Mouse (Mus musculus) midbrain, embryonic 11.5 days (tissue): ENCODE measurements around the gene Reep1. TPM values are rescaled to one million over a fixed set of nuclear protein-coding genes. Genes with fewer than 3 reads are reported as not detected.

Experiments used
- ATAC-seq: fragments of 200-750 bp; cut with Nextera tagmentation; 2 replicates; pipeline ENCODE4 v1.8.0; 2017; ENCODE audit warnings: moderate TSS enrichment, moderate library complexity; ENCODE audit not compliant: low FRiP score
- DNase-seq: peaks from one replicate; pipeline ENCODE4 v3.0.0; 2015; ENCODE audit warnings: low spot score; ENCODE audit errors: missing footprints
- H3K27ac ChIP-seq: fragments of 300-500 bp; sonication (generic); 2 replicates; pipeline ENCODE4 v1.5.1; 2014; ENCODE audit warnings: low read depth, low read length
- H3K27me3 ChIP-seq: fragments of 300-500 bp; sonication (generic); 2 replicates; pipeline ENCODE4 v1.6.1; 2014; ENCODE audit warnings: mild to moderate bottlenecking, low read length, moderate library complexity, mixed read lengths; ENCODE audit not compliant: control insufficient read depth, insufficient read depth
- H3K36me3 ChIP-seq: fragments of 300-500 bp; sonication (generic); 2 replicates; pipeline ENCODE4 v1.6.1; 2014; ENCODE audit warnings: mild to moderate bottlenecking, low read length, moderate library complexity, mixed read lengths; ENCODE audit not compliant: control insufficient read depth, insufficient read depth
- H3K4me1 ChIP-seq: fragments of 300-500 bp; sonication (generic); 2 replicates; pipeline ENCODE4 v1.6.1; 2014; ENCODE audit warnings: low read length; ENCODE audit not compliant: control insufficient read depth, insufficient read depth
- H3K4me2 ChIP-seq: fragments of 300-500 bp; sonication (generic); 2 replicates; pipeline ENCODE4 v1.6.1; 2014; ENCODE audit warnings: mild to moderate bottlenecking, moderate library complexity
- H3K4me3 ChIP-seq: fragments of 300-500 bp; sonication (generic); 2 replicates; pipeline ENCODE4 v1.5.1; 2014; ENCODE audit warnings: low read depth, low read length
- H3K9ac ChIP-seq: fragments of 300-500 bp; sonication (generic); 2 replicates; pipeline ENCODE4 v1.6.1; 2014; ENCODE audit warnings: low read length
- H3K9me3 ChIP-seq: fragments of 300-500 bp; sonication (generic); 2 replicates; pipeline ENCODE4 v1.6.1; 2016; ENCODE audit warnings: low read length; ENCODE audit not compliant: control insufficient read depth
- WGBS: fragments of 180-500 bp; shearing (Covaris S2); extraction: QIAGEN DNeasy Blood & Tissue Kit; methylation state at CpG from one replicate; pipeline ENCODE4 v1.1.7; 2014; 5-methylcytosine and 5-hydroxymethylcytosine counted together
- polyA plus RNA-seq: library from polyadenylated mRNA; unstranded; fragments of >200 nt; fragmentation: Nextera tagmentation; extraction: Ambion mirVana; gene quantifications from 2 replicates; pipeline ENCODE4 v1.2.1, GENCODE M21; 2014

Reep1 gene
- polyA plus RNA-seq, 1 experiment from 2014 or later = 72.1 TPM

- Histone ChIP-seq H3K4me2 (no peak overlapping the region), H3K4me1 (no peaks in the 10 kb centered on the region), H3K4me3 (no peak overlapping the region), H3K27ac (no peak overlapping the region), H3K9me3 (no peaks in the 10 kb centered on the region), H3K36me3 (peaks cover 4% of the 10 kb centered on the region; the same call in 1 of the 2 replicates), H3K9ac (no peak overlapping the region), H3K27me3 (no peaks in the 10 kb centered on the region)
- WGBS = 93% methylated on average over 9 of the region's 9 CpGs
- ATAC-seq (no peak), DNase-seq (peak; percentile 31)
These were observed 102.5 kb downstream of the Reep1 start for GRCm38 (mm10) chr6:71809890-71810289.

GRCm38 (mm10) chr6:71812820-71813219 is 105.5 kb downstream of the Reep1 start:
- 92% methylated on average over 2 of the region's 2 CpGs for WGBS

GRCm38 (mm10) chr6:71819764-71820292 is 112.5 kb downstream of the Reep1 start:
- Histone ChIP-seq H3K36me3 (peaks cover 7% of the 10 kb centered on the region), H3K4me3 (no peak overlapping the region), H3K4me2 (no peak overlapping the region), H3K9me3 (no peaks in the 10 kb centered on the region), H3K27ac (no peak overlapping the region), H3K4me1 (peaks cover 8% of the 10 kb centered on the region; the same call in 1 of the 2 replicates), H3K9ac (no peak overlapping the region), H3K27me3 (no peaks in the 10 kb centered on the region)
- DNase-seq = no peak
- 87% methylated on average over 5 of the region's 5 CpGs for WGBS
- no peak for ATAC-seq

More at GRCm38 (mm10) chr6:71812820-71813219, 105.5 kb downstream of the Reep1 start:
- H3K4me1 ChIP-seq = no peaks in the 10 kb centered on the region
- no peak overlapping the region for H3K4me3 ChIP-seq
- ATAC-seq = no peak
- peaks cover 11% of the 10 kb centered on the region for H3K36me3 ChIP-seq
- no peak overlapping the region for H3K9ac ChIP-seq
- no peaks in the 10 kb centered on the region for H3K27me3 ChIP-seq
- no peak overlapping the region for H3K4me2 ChIP-seq
- no peak overlapping the region for H3K27ac ChIP-seq
- no peak for DNase-seq
- no peaks in the 10 kb centered on the region for H3K9me3 ChIP-seq

DNA sequence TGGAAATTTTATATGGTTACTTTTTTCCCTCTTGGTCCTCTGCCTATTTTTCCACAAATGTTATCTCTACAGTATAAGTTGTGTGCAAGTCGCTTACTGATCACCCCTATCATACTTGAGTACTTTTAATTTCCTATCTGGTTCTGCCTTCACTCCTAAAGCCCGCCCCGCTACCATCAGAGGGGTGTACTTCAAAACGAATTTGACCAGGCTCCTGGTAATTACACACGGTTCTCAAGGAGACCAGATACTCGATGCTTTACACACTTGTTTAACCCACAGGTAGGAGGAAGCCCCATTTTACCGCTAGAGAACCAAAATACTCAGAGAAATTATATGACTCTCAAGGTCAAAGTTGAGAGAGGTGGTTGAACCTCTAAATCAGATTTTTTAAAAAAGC is 115.7 kb downstream of the Reep1 start:
- WGBS = under 1% methylated on average over 7 of the region's 7 CpGs
- ATAC-seq = peak; percentile 66
- peak overlapping the region; percentile 67 for H3K9ac ChIP-seq
- peak overlapping the region; percentile 70 for H3K4me3 ChIP-seq
- peaks cover 8% of the 10 kb centered on the region; the same call in 1 of the 2 replicates for H3K4me1 ChIP-seq
- H3K36me3 ChIP-seq = no peaks in the 10 kb centered on the region
- H3K4me2 ChIP-seq = peak overlapping the region; percentile 72
- no peaks in the 10 kb centered on the region for H3K27me3 ChIP-seq
- H3K27ac ChIP-seq = no peak overlapping the region
- H3K9me3 ChIP-seq = no peaks in the 10 kb centered on the region
- no peak for DNase-seq

GRCm38 (mm10) chr6:71823488-71823887 is 116.1 kb downstream of the Reep1 start:
- ATAC-seq = peak; percentile 93

GRCm38 (mm10) chr6:71823961-71824360 is 116.6 kb downstream of the Reep1 start:
- DNase-seq (peak; percentile 85), ATAC-seq (peak; percentile 54)
- H3K27ac ChIP-seq = no peak overlapping the region
- WGBS = 37% methylated on average over 3 of the region's 3 CpGs
- H3K4me3 ChIP-seq = peak overlapping the region; percentile 70
- H3K4me1 ChIP-seq = peaks cover 8% of the 10 kb centered on the region; the same call in 1 of the 2 replicates
- peak overlapping the region; percentile 72 for H3K4me2 ChIP-seq
- H3K36me3 ChIP-seq = no peaks in the 10 kb centered on the region
- peak overlapping the region; percentile 67 for H3K9ac ChIP-seq
- no peaks in the 10 kb centered on the region for H3K9me3 ChIP-seq
- no peaks in the 10 kb centered on the region for H3K27me3 ChIP-seq

More at GRCm38 (mm10) chr6:71823488-71823887, 116.1 kb downstream of the Reep1 start:
- peak; percentile 95 for DNase-seq
- Histone ChIP-seq H3K9ac (peak overlapping the region; percentile 67), H3K4me2 (peak overlapping the region; percentile 72), H3K4me3 (peak overlapping the region; percentile 70), H3K27me3 (no peaks in the 10 kb centered on the region), H3K36me3 (no peaks in the 10 kb centered on the region), H3K4me1 (peaks cover 8% of the 10 kb centered on the region; the same call in 1 of the 2 replicates), H3K27ac (no peak overlapping the region), H3K9me3 (no peaks in the 10 kb centered on the region)
- under 1% methylated on average over 19 of the region's 19 CpGs for WGBS

DNA sequence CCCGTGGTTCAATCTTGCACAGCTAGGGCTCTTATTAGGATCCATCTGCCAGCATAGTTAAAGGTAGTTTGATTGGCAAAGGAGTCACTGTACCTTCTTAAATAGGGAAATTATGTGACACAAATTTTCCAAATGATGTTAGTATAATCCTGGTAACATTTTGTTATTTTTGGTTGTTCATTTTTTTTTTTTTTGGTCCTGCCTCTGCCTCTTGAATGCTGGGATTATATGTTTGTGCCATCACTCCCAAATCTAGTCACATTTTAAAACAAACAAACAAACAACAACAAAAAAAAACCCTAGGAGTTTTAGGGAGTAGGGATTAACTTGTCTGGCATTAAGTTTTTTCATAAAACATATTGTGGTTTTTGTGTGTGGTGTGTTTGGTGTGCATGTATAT is 119.5 kb downstream of the Reep1 start, which contains the start of gene Mrpl35:
Gene Mrpl35, minus strand, starts transcription at position 101 of the 400 bp plus-strand sequence.
- peaks cover 8% of the 10 kb centered on the region for H3K4me1 ChIP-seq
- no peak for ATAC-seq
- WGBS = 48% methylated on average over 1 of the region's 1 CpGs

GRCm38 (mm10) chr6:71829768-71830167 is 122.4 kb downstream of the Reep1 start:
- H3K27ac ChIP-seq = no peak overlapping the region
- H3K9me3 ChIP-seq = no peaks in the 10 kb centered on the region
- 0 out of 2 replicates have a peak, but pooled peaks cover 2% of the 10 kb centered on the region for H3K36me3 ChIP-seq
- H3K4me1 ChIP-seq = peaks cover 9% of the 10 kb centered on the region
- ATAC-seq (no peak), DNase-seq (no peak)
- H3K9ac ChIP-seq = no peak overlapping the region
- no peak overlapping the region for H3K4me2 ChIP-seq
- no peaks in the 10 kb centered on the region for H3K27me3 ChIP-seq
- WGBS = 88% methylated on average over 9 of the region's 9 CpGs
- H3K4me3 ChIP-seq = no peak overlapping the region

More for the DNA sequence above, 119.5 kb downstream of the Reep1 start, which contains the start of gene Mrpl35:
- Histone ChIP-seq H3K9ac (no peak within 1 kb of the TSS), H3K4me2 (no peak within 1 kb of the TSS), H3K27ac (no peak within 1 kb of the TSS), H3K9me3 (no peaks in the 10 kb centered on the region), H3K4me3 (no peak within 1 kb of the TSS), H3K36me3 (no peaks in the 10 kb centered on the region), H3K27me3 (no peaks in the 10 kb centered on the region)
- DNase-seq = no peak

DNA sequence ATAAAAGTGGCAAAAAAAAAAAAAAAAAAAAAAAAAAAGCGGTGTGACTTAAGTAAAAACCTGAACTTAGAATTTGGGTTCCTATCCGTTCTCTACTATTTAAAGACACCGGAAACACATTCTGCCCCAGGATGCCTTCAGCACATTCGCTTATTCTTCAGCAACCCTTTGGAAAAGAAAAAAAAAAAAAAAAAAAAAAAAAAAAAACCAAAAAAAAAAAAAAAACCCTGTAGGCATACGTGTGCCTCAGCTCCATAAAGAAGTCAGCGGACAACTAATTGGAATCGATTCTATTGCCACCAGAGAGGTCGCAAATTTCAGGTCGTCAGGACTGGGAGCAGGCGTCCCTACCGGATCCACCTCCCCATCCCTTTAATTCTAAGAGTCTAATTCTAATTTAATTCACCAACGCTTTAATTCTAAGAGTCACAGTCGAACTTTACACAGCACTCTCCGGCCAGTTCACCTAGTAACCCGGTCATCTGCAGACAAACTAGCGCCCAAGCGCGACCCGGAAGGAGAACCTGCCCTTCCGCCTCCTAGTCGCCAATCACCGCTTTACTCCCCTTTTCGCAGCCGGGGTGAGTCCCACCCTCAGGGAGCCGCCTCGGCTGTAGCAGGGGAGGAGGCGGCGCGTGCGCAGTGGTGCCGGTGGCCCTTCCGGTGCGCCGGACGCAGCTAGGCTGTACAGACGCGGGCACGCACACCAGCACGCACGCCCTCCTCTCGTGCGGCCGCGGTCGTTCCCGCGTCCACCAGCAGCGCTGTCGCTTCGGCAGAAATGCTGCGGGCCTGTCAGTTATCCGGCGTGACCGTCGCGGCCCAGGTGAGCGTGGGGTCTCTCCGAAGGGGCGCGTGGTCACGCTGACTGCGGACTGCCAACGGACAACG is 123.6 kb downstream of the Reep1 start, which contains the start of gene Immt:
Gene Immt, plus strand, starts transcription at position 642 of the 891 bp plus-strand sequence.
- Histone ChIP-seq H3K4me2 (peak within 1 kb of the TSS; percentile 70), H3K9ac (peak within 1 kb of the TSS; percentile 84), H3K4me3 (peak within 1 kb of the TSS; percentile 95), H3K4me1 (peaks cover 9% of the 10 kb centered on the region), H3K27ac (peak within 1 kb of the TSS; percentile 47), H3K27me3 (no peaks in the 10 kb centered on the region), H3K9me3 (no peaks in the 10 kb centered on the region), H3K36me3 (0 out of 2 replicates have a peak, but pooled peaks cover 2% of the 10 kb centered on the region)
- under 1% methylated on average over 64 of the region's 64 CpGs for whole genome bisulfite sequencing
- peak; percentile 99 for ATAC-seq
- peak; percentile 100 for DNase-seq
